Mouse (Mus musculus): Measurements from ENCODE around the gene Zfp362. TPM values are rescaled to one million over a fixed set of nuclear protein-coding genes. Genes with fewer than 3 reads are reported as not detected.

The Zfp362 gene
- polyA plus RNA-seq, 1 experiment from 2014 or later = 31.3 TPM

DNA sequence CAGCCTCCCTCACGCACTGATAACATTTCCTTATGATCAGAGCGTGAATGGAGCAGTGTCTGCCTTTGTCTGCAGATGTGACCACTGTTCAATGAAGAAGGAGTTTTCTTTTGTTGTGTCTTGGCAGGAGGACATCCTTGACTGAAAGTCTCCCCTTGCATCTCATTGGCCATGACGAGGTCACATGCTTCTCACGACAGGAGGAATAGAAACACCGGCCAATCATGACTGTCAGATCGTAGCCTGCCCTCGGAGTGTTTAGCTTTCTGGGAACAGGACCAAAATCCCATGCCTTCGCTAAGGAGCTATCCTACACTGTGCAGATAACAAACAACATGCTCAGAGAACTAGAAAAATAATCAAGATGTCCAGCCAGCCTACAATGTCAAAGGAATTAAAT, 35.4 kb upstream of the Zfp362 start:
- Histone ChIP-seq H3K36me3 (ENCODE audit: control insufficient read depth, insufficient read depth, low read length) (no peaks in the 10 kb centered on the region), H3K27ac (ENCODE audit: low read depth) (0 out of 2 replicates have a peak overlapping the region, but pooled peaks have one; percentile 79), H3K4me2 (ENCODE audit: low read length) (no peak overlapping the region), H3K27me3 (replicated peaks; ENCODE audit: control insufficient read depth, insufficient read depth, low read length) (no peaks in the 10 kb centered on the region), H3K4me1 (replicated peaks; ENCODE audit: control insufficient read depth, insufficient read depth, low read length) (peaks cover 36% of the 10 kb centered on the region), H3K9ac (ENCODE audit: low read length) (no peak overlapping the region), H3K4me3 (ENCODE audit: low read depth, low read length) (no peak overlapping the region), H3K9me3 (ENCODE audit: control insufficient read depth, low read length) (no peaks in the 10 kb centered on the region)
- no peak for ATAC-seq (replicated peaks; ENCODE audit: low FRiP score, low TSS enrichment, low read depth)
- no peak for DNase-seq (ENCODE audit: low spot score)
- 59% methylated on average over 8 of the region's 8 CpGs for WGBS

DNA sequence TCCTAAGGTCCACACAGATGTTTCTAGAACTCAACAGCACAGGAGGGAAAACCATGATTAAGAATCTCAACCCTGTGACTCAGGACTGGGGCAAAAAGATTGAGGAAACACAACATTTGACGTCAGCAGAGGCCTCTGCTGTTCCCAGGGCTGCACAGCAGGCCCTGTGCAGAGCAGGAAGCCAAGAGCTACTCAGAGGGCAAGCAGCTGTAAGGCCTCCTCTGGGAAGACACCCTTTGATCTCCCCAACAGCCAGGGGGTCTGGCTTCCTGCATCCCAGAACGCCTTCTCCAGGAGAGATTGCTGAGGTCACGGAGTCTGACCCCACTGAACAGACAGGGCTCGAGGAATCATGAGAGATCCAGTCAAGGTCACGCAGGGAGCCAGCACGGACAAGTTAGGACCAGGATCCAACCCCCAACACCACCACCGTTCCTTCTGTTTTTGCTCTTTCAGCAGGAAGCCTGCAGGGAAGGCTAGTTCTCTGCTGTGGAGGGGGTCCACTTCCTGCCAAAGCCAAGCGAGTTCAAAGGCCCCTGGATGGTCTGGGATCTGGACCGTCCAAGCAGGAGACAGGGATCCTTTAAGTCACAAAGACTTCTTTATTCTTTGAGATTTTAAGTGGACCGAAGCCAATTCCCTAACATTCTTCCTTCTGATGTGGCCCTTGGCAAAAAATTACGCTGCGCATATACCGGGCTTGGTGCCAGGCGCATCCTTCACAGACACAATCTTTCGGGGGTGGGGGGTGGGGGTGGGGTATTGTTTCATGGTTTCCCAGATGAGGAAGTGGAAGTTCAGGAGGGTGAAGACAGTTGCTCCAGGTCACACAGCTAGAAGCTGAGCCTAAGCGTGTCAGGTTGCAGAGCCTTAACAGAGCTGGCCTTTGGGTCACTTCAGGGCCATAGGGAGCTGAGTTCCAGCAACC, 34.2 kb upstream of the Zfp362 start:
- H3K4me2 ChIP-seq (ENCODE audit: low read length) = no peak overlapping the region
- peak; percentile 65 for ATAC-seq (replicated peaks; ENCODE audit: low FRiP score, low TSS enrichment, low read depth)
- 31% methylated on average over 16 of the region's 16 CpGs for WGBS
- no peak overlapping the region for H3K4me3 ChIP-seq (ENCODE audit: low read depth, low read length)
- peak overlapping the region; percentile 79 for H3K27ac ChIP-seq (ENCODE audit: low read depth)
- no peaks in the 10 kb centered on the region for H3K36me3 ChIP-seq (ENCODE audit: control insufficient read depth, insufficient read depth, low read length)
- no peaks in the 10 kb centered on the region for H3K27me3 ChIP-seq (replicated peaks; ENCODE audit: control insufficient read depth, insufficient read depth, low read length)
- no peak overlapping the region for H3K9ac ChIP-seq (ENCODE audit: low read length)
- DNase-seq (ENCODE audit: low spot score) = peak; percentile 74
- no peaks in the 10 kb centered on the region for H3K9me3 ChIP-seq (ENCODE audit: control insufficient read depth, low read length)
- H3K4me1 ChIP-seq (replicated peaks; ENCODE audit: control insufficient read depth, insufficient read depth, low read length) = peaks cover 36% of the 10 kb centered on the region

DNA sequence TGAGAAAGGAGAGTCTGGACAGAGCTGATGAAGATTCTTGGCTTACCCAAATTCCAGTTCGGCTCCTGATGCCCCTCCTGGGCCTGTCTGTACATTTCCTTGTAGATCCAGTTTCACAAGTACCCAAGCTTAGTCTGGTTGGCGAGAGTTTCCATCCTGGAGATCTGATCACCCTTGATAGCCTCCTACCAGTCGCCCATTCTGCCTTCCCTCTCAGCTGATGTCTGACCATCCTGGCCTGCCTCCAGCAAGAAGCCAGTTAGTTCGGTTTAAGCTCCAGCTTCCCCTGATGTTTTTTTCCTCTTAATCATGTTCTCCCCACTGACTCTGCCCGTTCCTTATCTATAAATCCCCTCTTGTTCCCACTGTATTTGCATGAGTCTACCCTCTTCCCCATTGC, 32.4 kb upstream of the Zfp362 start:
- no peaks in the 10 kb centered on the region for H3K9me3 ChIP-seq (ENCODE audit: control insufficient read depth, low read length)
- ATAC-seq (replicated peaks; ENCODE audit: low FRiP score, low TSS enrichment, low read depth) = no peak

DNA sequence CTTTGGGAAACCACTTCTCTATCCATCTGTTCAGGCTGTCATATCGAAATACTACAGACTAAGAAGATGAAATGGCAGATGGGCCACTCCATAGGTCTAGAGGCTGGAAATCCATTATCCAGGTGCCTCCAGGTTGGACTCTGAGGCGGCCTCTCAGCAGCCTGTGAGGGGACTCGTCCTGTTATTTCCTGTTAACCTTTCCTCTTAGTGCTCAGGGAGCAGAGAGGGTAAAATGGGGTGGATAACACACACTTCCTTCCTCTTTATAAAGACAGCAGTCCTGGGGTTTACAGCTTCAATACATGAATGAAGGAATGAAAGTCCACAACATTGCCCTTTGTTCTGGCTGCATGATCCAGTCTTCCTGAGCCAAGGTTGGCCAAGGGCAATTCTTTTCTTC, 18.3 kb upstream of the Zfp362 start:
- Histone ChIP-seq H3K4me2 (ENCODE audit: low read length) (no peak overlapping the region), H3K4me1 (replicated peaks; ENCODE audit: control insufficient read depth, insufficient read depth, low read length) (no peaks in the 10 kb centered on the region), H3K27me3 (replicated peaks; ENCODE audit: control insufficient read depth, insufficient read depth, low read length) (no peaks in the 10 kb centered on the region), H3K9me3 (ENCODE audit: control insufficient read depth, low read length) (no peaks in the 10 kb centered on the region), H3K36me3 (ENCODE audit: control insufficient read depth, insufficient read depth, low read length) (no peaks in the 10 kb centered on the region), H3K4me3 (ENCODE audit: low read depth, low read length) (no peak overlapping the region), H3K27ac (ENCODE audit: low read depth) (no peak overlapping the region), H3K9ac (ENCODE audit: low read length) (no peak overlapping the region)
- ATAC-seq (replicated peaks; ENCODE audit: low FRiP score, low TSS enrichment, low read depth) = no peak
- no peak for DNase-seq (ENCODE audit: low spot score)
- 68% methylated on average over 3 of the region's 3 CpGs for WGBS

More for the DNA sequence above, 32.4 kb upstream of the Zfp362 start:
- no peak overlapping the region for H3K4me2 ChIP-seq (ENCODE audit: low read length)
- no peak overlapping the region for H3K4me3 ChIP-seq (ENCODE audit: low read depth, low read length)
- H3K27ac ChIP-seq (ENCODE audit: low read depth) = no peak overlapping the region
- no peaks in the 10 kb centered on the region for H3K36me3 ChIP-seq (ENCODE audit: control insufficient read depth, insufficient read depth, low read length)
- 46% methylated on average over 5 of the region's 5 CpGs for WGBS
- no peaks in the 10 kb centered on the region for H3K27me3 ChIP-seq (replicated peaks; ENCODE audit: control insufficient read depth, insufficient read depth, low read length)
- H3K4me1 ChIP-seq (replicated peaks; ENCODE audit: control insufficient read depth, insufficient read depth, low read length) = peaks cover 29% of the 10 kb centered on the region
- no peak for DNase-seq (ENCODE audit: low spot score)
- H3K9ac ChIP-seq (ENCODE audit: low read length) = no peak overlapping the region

DNA sequence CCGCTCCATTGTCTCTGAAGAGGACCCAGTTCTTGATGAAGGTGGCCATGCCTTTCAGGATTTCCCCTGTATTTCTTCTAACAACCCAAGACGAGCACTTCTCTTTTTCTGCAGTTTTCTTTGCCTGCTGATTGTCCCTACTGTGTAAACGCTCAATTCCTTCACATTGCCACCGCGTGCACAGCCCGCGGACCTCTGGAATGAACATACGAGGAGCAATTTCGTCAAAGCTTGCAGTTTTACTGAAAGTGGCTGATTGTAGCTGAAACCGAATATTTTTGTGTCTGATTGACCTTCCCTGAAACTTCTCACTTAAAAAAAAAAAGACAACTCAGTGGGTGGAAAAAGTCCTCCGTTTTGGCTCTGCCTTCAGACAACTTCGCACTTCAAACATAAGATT, 14.7 kb upstream of the Zfp362 start:
- Histone ChIP-seq H3K36me3 (ENCODE audit: control insufficient read depth, insufficient read depth, low read length) (no peaks in the 10 kb centered on the region), H3K4me1 (replicated peaks; ENCODE audit: control insufficient read depth, insufficient read depth, low read length) (no peaks in the 10 kb centered on the region), H3K4me2 (ENCODE audit: low read length) (no peak overlapping the region), H3K9ac (ENCODE audit: low read length) (no peak overlapping the region), H3K9me3 (ENCODE audit: control insufficient read depth, low read length) (no peaks in the 10 kb centered on the region), H3K27me3 (replicated peaks; ENCODE audit: control insufficient read depth, insufficient read depth, low read length) (no peaks in the 10 kb centered on the region), H3K4me3 (ENCODE audit: low read depth, low read length) (no peak overlapping the region), H3K27ac (ENCODE audit: low read depth) (no peak overlapping the region)
- ATAC-seq (replicated peaks; ENCODE audit: low FRiP score, low TSS enrichment, low read depth) = no peak
- WGBS = 66% methylated on average over 12 of the region's 12 CpGs
- no peak for DNase-seq (ENCODE audit: low spot score)

DNA sequence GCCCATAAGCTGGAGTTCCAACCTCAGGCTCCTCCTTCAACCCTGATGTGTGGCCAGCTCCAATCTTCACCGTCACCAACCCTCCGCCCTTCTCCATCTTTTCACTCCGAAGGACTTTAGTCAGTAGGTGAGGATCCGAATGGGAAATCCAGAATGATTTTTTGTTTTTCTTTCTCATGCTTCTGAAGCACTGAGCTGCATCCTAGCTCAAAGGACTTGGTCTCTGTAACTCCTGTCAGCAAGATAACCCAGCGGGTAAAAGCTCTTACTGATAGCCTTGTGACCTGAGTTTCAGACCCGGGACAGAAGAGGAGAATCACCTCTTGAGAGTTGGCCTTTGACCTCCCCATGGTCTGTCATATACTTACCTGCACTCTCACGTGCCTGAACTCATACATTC, 11.2 kb upstream of the Zfp362 start:
- Histone ChIP-seq H3K9me3 (ENCODE audit: control insufficient read depth, low read length) (no peaks in the 10 kb centered on the region), H3K4me3 (ENCODE audit: low read depth, low read length) (no peak overlapping the region), H3K27ac (ENCODE audit: low read depth) (no peak overlapping the region), H3K36me3 (ENCODE audit: control insufficient read depth, insufficient read depth, low read length) (no peaks in the 10 kb centered on the region), H3K4me2 (ENCODE audit: low read length) (no peak overlapping the region), H3K27me3 (replicated peaks; ENCODE audit: control insufficient read depth, insufficient read depth, low read length) (no peaks in the 10 kb centered on the region), H3K4me1 (replicated peaks; ENCODE audit: control insufficient read depth, insufficient read depth, low read length) (no peaks in the 10 kb centered on the region; the same call in 1 of the 2 replicates), H3K9ac (ENCODE audit: low read length) (no peak overlapping the region)
- DNase-seq (ENCODE audit: low spot score) (no peak), ATAC-seq (replicated peaks; ENCODE audit: low FRiP score, low TSS enrichment, low read depth) (no peak)
- 53% methylated on average over 7 of the region's 7 CpGs for WGBS

DNA sequence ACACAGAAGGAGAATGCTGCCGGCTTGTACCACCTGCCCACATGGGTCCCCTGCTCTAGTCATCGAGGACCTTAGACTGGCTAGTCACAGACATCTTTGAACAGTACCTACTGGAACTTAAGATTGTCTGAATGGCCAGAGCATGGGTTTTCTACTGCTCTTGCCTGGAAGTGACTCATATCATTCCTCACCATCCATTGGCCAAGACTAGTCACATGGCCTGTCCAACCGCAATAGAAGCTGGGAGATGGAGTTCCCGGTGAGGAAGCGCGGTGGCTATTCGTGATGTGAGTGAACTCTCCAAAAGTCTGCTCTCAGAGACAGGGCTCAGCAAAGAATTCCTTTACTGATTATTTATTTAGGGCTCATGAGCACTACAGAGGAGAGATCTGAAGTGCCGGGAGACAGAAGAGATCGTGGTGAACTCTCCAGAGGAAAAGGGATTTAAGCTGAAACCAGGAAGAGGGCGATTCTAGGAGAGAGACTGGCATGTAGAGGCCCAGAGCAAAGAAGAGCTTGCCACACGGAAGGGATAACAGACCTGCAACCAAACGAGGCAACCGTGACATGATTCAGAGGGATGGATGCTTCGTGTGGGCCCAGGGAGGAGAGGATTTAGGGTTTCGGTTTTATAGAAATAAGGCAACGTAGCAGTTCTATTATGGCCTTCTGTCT, 5.7 kb upstream of the Zfp362 start:
- Histone ChIP-seq H3K4me3 (ENCODE audit: low read depth, low read length) (peak overlapping the region; percentile 39), H3K4me2 (ENCODE audit: low read length) (peak overlapping the region; percentile 62), H3K9me3 (ENCODE audit: control insufficient read depth, low read length) (no peaks in the 10 kb centered on the region), H3K27ac (ENCODE audit: low read depth) (peak overlapping the region; percentile 2; the same call in 1 of the 2 replicates), H3K36me3 (ENCODE audit: control insufficient read depth, insufficient read depth, low read length) (no peaks in the 10 kb centered on the region), H3K4me1 (replicated peaks; ENCODE audit: control insufficient read depth, insufficient read depth, low read length) (peaks cover 7% of the 10 kb centered on the region; the same call in 1 of the 2 replicates), H3K27me3 (replicated peaks; ENCODE audit: control insufficient read depth, insufficient read depth, low read length) (no peaks in the 10 kb centered on the region), H3K9ac (ENCODE audit: low read length) (peak overlapping the region; percentile 45)
- DNase-seq (ENCODE audit: low spot score) (peak; percentile 69), ATAC-seq (replicated peaks; ENCODE audit: low FRiP score, low TSS enrichment, low read depth) (peak; percentile 90)
- WGBS = 12% methylated on average over 16 of the region's 16 CpGs

DNA sequence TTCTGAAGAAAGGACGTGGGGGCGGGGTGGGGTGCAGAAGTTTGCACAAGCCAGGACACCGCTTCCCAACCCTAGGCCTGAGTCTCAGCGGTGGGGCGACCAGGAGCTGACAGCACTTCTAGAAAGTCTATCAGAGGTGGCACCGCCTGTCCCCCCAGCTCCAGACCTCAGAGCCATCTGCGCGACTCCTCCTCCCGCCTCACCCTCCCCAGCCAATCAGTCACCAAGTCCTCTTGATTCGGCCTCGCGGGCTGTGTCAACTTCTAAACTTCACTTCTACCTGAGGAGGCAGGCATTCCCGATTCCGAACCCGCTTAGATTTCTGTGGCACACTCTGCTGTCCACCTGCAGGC, 958 bp upstream of the Zfp362 start:
- no peak for DNase-seq (ENCODE audit: low spot score)
- peak; percentile 71 for ATAC-seq (replicated peaks; ENCODE audit: low FRiP score, low TSS enrichment, low read depth)
- Histone ChIP-seq H3K4me2 (ENCODE audit: low read length) (peak overlapping the region; percentile 92), H3K27me3 (replicated peaks; ENCODE audit: control insufficient read depth, insufficient read depth, low read length) (no peaks in the 10 kb centered on the region), H3K4me3 (ENCODE audit: low read depth, low read length) (peak overlapping the region; percentile 92), H3K27ac (ENCODE audit: low read depth) (peak overlapping the region; percentile 98), H3K9ac (ENCODE audit: low read length) (peak overlapping the region; percentile 98), H3K4me1 (replicated peaks; ENCODE audit: control insufficient read depth, insufficient read depth, low read length) (peaks cover 30% of the 10 kb centered on the region), H3K36me3 (ENCODE audit: control insufficient read depth, insufficient read depth, low read length) (no peaks in the 10 kb centered on the region), H3K9me3 (ENCODE audit: control insufficient read depth, low read length) (no peaks in the 10 kb centered on the region)
- WGBS = under 1% methylated on average over 15 of the region's 15 CpGs

Measured in intestine, embryonic 14.5 days (tissue).